Mouse (Mus musculus) CH12.LX (cell line): Measurements from ENCODE around the gene Vps37c. TPM values are rescaled to one million over a fixed set of nuclear protein-coding genes. Genes with fewer than 3 reads are reported as not detected.

Experiments used
- DNase-seq: peaks from one replicate; pipeline ENCODE4 v3.0.0-alpha.2; 2013; ENCODE audit errors: extremely low read depth
- H3K27ac ChIP-seq: 2 replicates; pipeline ENCODE4 v1.5.1; 2012; ENCODE audit warnings: low read depth, mild to moderate bottlenecking, control low read depth, moderate library complexity; ENCODE audit not compliant: insufficient read depth
- H3K27me3 ChIP-seq: replicated peaks from 2 replicates; pipeline ENCODE3; 2012; ENCODE audit warnings: inconsistent platforms
- H3K36me3 ChIP-seq, 2 experiments: replicated peaks in 1 of 2; 2 replicates each; pipeline versions ENCODE3 to v1.6.1; 2012; ENCODE audit warnings: inconsistent platforms in 1 of 2, low read length in 1 of 2, mild to moderate bottlenecking in 1 of 2, mixed read lengths in 1 of 2, moderate library complexity in 1 of 2; ENCODE audit not compliant: control insufficient read depth in 1 of 2, insufficient read depth in 1 of 2
- H3K4me1 ChIP-seq, 2 experiments: 2 replicates each; pipeline ENCODE4 v1.6.1; 2012; ENCODE audit warnings: inconsistent platforms in 1 of 2, moderate library complexity in 1 of 2; ENCODE audit not compliant: insufficient read depth in 2 of 2, control insufficient read depth in 1 of 2
- H3K4me2 ChIP-seq: 2 replicates; pipeline ENCODE4 v1.6.1; 2012; ENCODE audit warnings: low read depth, mild to moderate bottlenecking, control low read depth; ENCODE audit not compliant: poor library complexity, insufficient read depth, severe bottlenecking
- H3K4me3 ChIP-seq, 3 experiments: fragments of 150-350 bp in 1 of 3; sonication (generic) in 1 of 3; replicated peaks in 1 of 3; 2 replicates each; pipeline versions ENCODE3 to v1.5.1; 2011 to 2012; ENCODE audit warnings: low read depth in 2 of 3, low read length in 2 of 3, mild to moderate bottlenecking in 2 of 3, moderate library complexity in 2 of 3, control low read depth in 1 of 3, improper control_type of control experiment in 1 of 3, inconsistent platforms in 1 of 3, mixed read lengths in 1 of 3; ENCODE audit not compliant: poor library complexity in 1 of 3
- H3K79me2 ChIP-seq: replicated peaks from 2 replicates; pipeline ENCODE4 v1.6.1; 2012; ENCODE audit warnings: mild to moderate bottlenecking, moderate library complexity; ENCODE audit not compliant: control insufficient read depth, poor library complexity, insufficient read depth, severe bottlenecking; ENCODE audit errors: extremely low read depth
- H3K9ac ChIP-seq: 2 replicates; pipeline ENCODE4 v1.6.1; 2012; ENCODE audit warnings: low read depth, mild to moderate bottlenecking, control low read depth, moderate library complexity; ENCODE audit not compliant: insufficient read depth
- H3K9me3 ChIP-seq: replicated peaks from 2 replicates; pipeline ENCODE3; 2012; ENCODE audit warnings: low read length, inconsistent platforms, mixed read lengths
- BHLHE40 ChIP-seq: IDR thresholded peaks from 2 replicates; pipeline ENCODE4 v1.6.1; 2011; ENCODE audit warnings: mild to moderate bottlenecking, low read depth, low read length, improper control_type of control experiment
- CHD1 ChIP-seq: IDR thresholded peaks from 2 replicates; pipeline ENCODE4 v1.6.1; 2012; ENCODE audit warnings: low read depth, low read length, improper control_type of control experiment, inconsistent platforms
- CHD2 ChIP-seq: IDR thresholded peaks from 2 replicates; pipeline ENCODE4 v1.6.1; 2011; ENCODE audit warnings: low read length, improper control_type of control experiment
- CTCF ChIP-seq, 2 experiments: IDR thresholded peaks in 1 of 2; conservative IDR thresholded peaks in 1 of 2; 2 replicates each; pipeline ENCODE4 v1.5.1; 2011 to 2012; ENCODE audit warnings: low read depth in 2 of 2, low read length in 2 of 2, improper control_type of control experiment in 1 of 2, inconsistent platforms in 1 of 2, mild to moderate bottlenecking in 1 of 2, moderate library complexity in 1 of 2
- E2F4 ChIP-seq: IDR thresholded peaks from 2 replicates; pipeline ENCODE4 v1.6.1; 2011; ENCODE audit warnings: low read depth, low read length, improper control_type of control experiment; ENCODE audit not compliant: insufficient replicate concordance
- ELF1 ChIP-seq: IDR thresholded peaks from 2 replicates; pipeline ENCODE4 v1.6.1; 2014; ENCODE audit warnings: low read depth, mild to moderate bottlenecking, inconsistent platforms, low read length, improper control_type of control experiment
- ETS1 ChIP-seq: conservative IDR thresholded peaks from 2 replicates; pipeline ENCODE4 v1.6.1; 2012; ENCODE audit warnings: low read depth, mild to moderate bottlenecking, inconsistent platforms, low read length, improper control_type of control experiment, moderate library complexity
- GABPA ChIP-seq: IDR thresholded peaks from 2 replicates; pipeline ENCODE4 v1.6.1; 2012; ENCODE audit warnings: low read depth, low read length, improper control_type of control experiment, inconsistent platforms; ENCODE audit not compliant: insufficient replicate concordance
- HCFC1 ChIP-seq: IDR thresholded peaks from 2 replicates; pipeline ENCODE4 v1.6.1; 2012; ENCODE audit warnings: low read depth, mild to moderate bottlenecking, inconsistent platforms, low read length, improper control_type of control experiment
- IRF4 ChIP-seq: IDR thresholded peaks from 2 replicates; pipeline ENCODE4 v1.6.1; 2014; ENCODE audit warnings: low read depth, mild to moderate bottlenecking, inconsistent platforms, low read length, improper control_type of control experiment
- JUN ChIP-seq: IDR thresholded peaks from 2 replicates; pipeline ENCODE4 v1.6.1; 2011; ENCODE audit warnings: low read depth, mild to moderate bottlenecking, low read length, improper control_type of control experiment, moderate library complexity; ENCODE audit not compliant: insufficient read depth
- JUND ChIP-seq: conservative IDR thresholded peaks from 2 replicates; pipeline ENCODE4 v1.6.1; 2011; ENCODE audit warnings: low read depth, low read length, improper control_type of control experiment
- KAT2A ChIP-seq: IDR thresholded peaks from 2 replicates; pipeline ENCODE4 v1.6.1; 2012; ENCODE audit warnings: low read length, improper control_type of control experiment, inconsistent platforms; ENCODE audit not compliant: insufficient replicate concordance
- MAFK ChIP-seq: IDR thresholded peaks from 2 replicates; pipeline ENCODE4 v1.6.1; 2011; ENCODE audit warnings: low read length, improper control_type of control experiment; ENCODE audit not compliant: insufficient replicate concordance
- MAX ChIP-seq: IDR thresholded peaks from 2 replicates; pipeline ENCODE4 v1.6.1; 2011; ENCODE audit warnings: low read length, improper control_type of control experiment
- MAZ ChIP-seq: IDR thresholded peaks from 2 replicates; pipeline ENCODE4 v1.6.1; 2012; ENCODE audit warnings: low read depth, mild to moderate bottlenecking, inconsistent platforms, low read length, improper control_type of control experiment, moderate library complexity
- MEF2A ChIP-seq: IDR thresholded peaks from 2 replicates; pipeline ENCODE4 v1.6.1; 2014; ENCODE audit warnings: low read depth, mild to moderate bottlenecking, inconsistent platforms, low read length, improper control_type of control experiment, borderline replicate concordance
- MYC ChIP-seq: IDR thresholded peaks from 2 replicates; pipeline ENCODE4 v1.6.1; 2011; ENCODE audit warnings: low read depth, mild to moderate bottlenecking, improper control_type of control experiment, low read length
- NELFE ChIP-seq: IDR thresholded peaks from 2 replicates; pipeline ENCODE4 v1.6.1; 2011; ENCODE audit warnings: low read depth, low read length, improper control_type of control experiment
- PAX5 ChIP-seq: IDR thresholded peaks from 2 replicates; pipeline ENCODE4 v1.6.1; 2012; ENCODE audit warnings: low read length, inconsistent platforms, mixed read lengths
- POLR2A ChIP-seq: IDR thresholded peaks from 2 replicates; pipeline ENCODE4 v1.6.1; 2011; ENCODE audit warnings: low read depth, mild to moderate bottlenecking, improper control_type of control experiment, low read length
- POLR2AphosphoS2 ChIP-seq: IDR thresholded peaks from 2 replicates; pipeline ENCODE4 v1.6.1; 2011; ENCODE audit warnings: low read depth, low read length, improper control_type of control experiment
- RAD21 ChIP-seq: IDR thresholded peaks from 2 replicates; pipeline ENCODE4 v1.6.1; 2011; ENCODE audit warnings: low read depth, mild to moderate bottlenecking, low read length, improper control_type of control experiment, moderate library complexity
- RCOR1 ChIP-seq: conservative IDR thresholded peaks from 2 replicates; pipeline ENCODE4 v1.6.1; 2012; ENCODE audit warnings: low read depth, mild to moderate bottlenecking, inconsistent platforms, low read length, improper control_type of control experiment
- SMC3 ChIP-seq: IDR thresholded peaks from 2 replicates; pipeline ENCODE4 v1.6.1; 2011; ENCODE audit warnings: low read depth, low read length, improper control_type of control experiment
- TBP ChIP-seq: conservative IDR thresholded peaks from 2 replicates; pipeline ENCODE4 v1.6.1; 2011; ENCODE audit warnings: low read depth, low read length, improper control_type of control experiment
- TCF12 ChIP-seq: IDR thresholded peaks from 2 replicates; pipeline ENCODE4 v1.6.1; 2014; ENCODE audit warnings: low read depth, mild to moderate bottlenecking, inconsistent platforms, low read length, improper control_type of control experiment
- USF2 ChIP-seq: conservative IDR thresholded peaks from 2 replicates; pipeline ENCODE4 v1.6.1; 2011; ENCODE audit warnings: low read depth, low read length, improper control_type of control experiment
- ZC3H11A ChIP-seq: IDR thresholded peaks from 2 replicates; pipeline ENCODE4 v1.6.1; 2012; ENCODE audit warnings: low read depth, mild to moderate bottlenecking, inconsistent platforms, low read length, improper control_type of control experiment
- ZKSCAN1 ChIP-seq: IDR thresholded peaks from 2 replicates; pipeline ENCODE4 v1.6.1; 2012; ENCODE audit warnings: low read depth, inconsistent platforms, low read length, improper control_type of control experiment, borderline replicate concordance
- ZMIZ1 ChIP-seq: IDR thresholded peaks from 2 replicates; pipeline ENCODE4 v1.6.1; 2012; ENCODE audit warnings: low read depth, mild to moderate bottlenecking, inconsistent platforms, low read length, improper control_type of control experiment
- ZNF384 ChIP-seq: IDR thresholded peaks from 2 replicates; pipeline ENCODE4 v1.6.1; 2012; ENCODE audit warnings: low read depth, low read length, improper control_type of control experiment, inconsistent platforms
- dilution Hi-C: fragments of 300-500 bp; cut with MboI; formaldehyde crosslinking; loops from 2 replicates; pipeline ENCODE4 v1.14.3; 2020; ENCODE audit warnings: low sequenced_read_pairs; ENCODE audit not compliant: extremely low pct_unique_long_range_greater_than_20kb, extremely low pct_ligation_motif_present
- in situ Hi-C: fragments of 300-500 bp; cut with MboI; formaldehyde crosslinking; loops from 3 replicates; pipeline ENCODE4 v1.14.3; 2019; ENCODE audit warnings: low sequenced_read_pairs, low pct_ligation_motif_present, low pct_unique_long_range_greater_than_20kb, mixed read lengths
- polyA plus RNA-seq: library from polyadenylated mRNA; unstranded; fragments of >175 nt; gene quantifications from 2 replicates; pipeline ENCODE4 v1.2.1, GENCODE M21; 2012; ENCODE audit warnings: low read depth; ENCODE audit not compliant: insufficient read length
- total RNA-seq, 2 experiments: library from RNA; depleted of rRNA; stranded (reverse); fragments of 300-350 nt in 1 of 2; fragments of >200 nt in 1 of 2; gene quantifications; 2 replicates each; pipeline ENCODE4 v1.2.3; 2012 to 2014

Vps37c gene
- total and polyA plus RNA-seq, 3 experiments, result 6.2 to 13.0 (median 9.5) TPM

- Histone ChIP-seq H3K9ac (no peak overlapping the region), H3K4me1 (peaks cover 22 to 55% of the 10 kb centered on the region in 2 experiments), H3K27me3 (no peaks in the 10 kb centered on the region), H3K9me3 (no peaks in the 10 kb centered on the region), H3K4me2 (no peak overlapping the region), H3K36me3 (peaks cover 0 to 38% of the 10 kb centered on the region in 2 experiments), H3K27ac (no peak overlapping the region), H3K4me3 (peak overlapping the region in 2 of 3 experiments; percentile 37 to 60), H3K79me2 (0 out of 2 replicates have a peak, but pooled peaks cover 4% of the 10 kb centered on the region)
- in situ Hi-C loops, result no loop called here
- DNase-seq, result no peak
- dilution Hi-C loops, result no loop called here
- no peak for TF ChIP-seq POLR2A
- TF ChIP-seq ETS1, result no peak
- TF ChIP-seq NELFE, result no peak
- no peak for TF ChIP-seq USF2
- TF ChIP-seq RAD21, result no peak
Measured at GRCm38 (mm10) chr19:10738038-10738437, 49.5 kb downstream of the Vps37c start.

GRCm38 (mm10) chr19:10738811-10739210 lies 50.3 kb downstream of the Vps37c start, which contains the start of gene Cd5:
TSS of gene Cd5 (minus strand) at chr19:10739002.
- Histone ChIP-seq H3K4me2 (peak within 1 kb of the TSS; percentile 34), H3K4me3 (peak within 1 kb of the TSS in 2 of 3 experiments; percentile 37 to 60), H3K27ac (peak within 1 kb of the TSS; percentile 85), H3K9ac (0 out of 2 replicates have a peak within 1 kb of the TSS, but pooled peaks have one; percentile 8), H3K36me3 (peaks cover 0 to 32% of the 10 kb centered on the region in 2 experiments), H3K79me2 (peaks cover 9% of the 10 kb centered on the region; the same call in 1 of the 2 replicates), H3K4me1 (peaks cover 24 to 63% of the 10 kb centered on the region in 2 experiments), H3K9me3 (no peaks in the 10 kb centered on the region), H3K27me3 (no peaks in the 10 kb centered on the region)
- dilution Hi-C loops (no loop called here), in situ Hi-C loops (no loop called here)
- DNase-seq, result peak; percentile 88
- TF ChIP-seq POLR2A (peak; percentile 57), MYC (peak; percentile 91), HCFC1 (peak; percentile 58), MAFK (no peak), ZMIZ1 (no peak), CHD2 (0 out of 2 replicates have a peak, but pooled peaks have one; percentile 19), JUND (no peak), MEF2A (peak; percentile 53; the same call in 1 of the 2 replicates), TBP (no peak; the same call in 1 of the 2 replicates), CHD1 (no peak), ETS1 (peak; percentile 82), NELFE (0 out of 2 replicates have a peak, but pooled peaks have one; percentile 16), MAX (peak; percentile 88), RAD21 (no peak; the same call in 1 of the 2 replicates), GABPA (no peak), JUN (no peak), ELF1 (peak; percentile 75), ZKSCAN1 (no peak), CTCF (conservative IDR thresholded peaks at IDR 0.05 in 1 of 2, IDR thresholded peaks at IDR 0.05 in 1 of 2; ENCODE audit: low read depth in 2 of 2, low read length in 2 of 2) (no peak), ZC3H11A (no peak), IRF4 (peak; percentile 65), SMC3 (no peak), PAX5 (no peak), RCOR1 (no peak), ZNF384 (no peak), KAT2A (no peak), TCF12 (peak; percentile 69; the same call in 1 of the 2 replicates), E2F4 (no peak), MAZ (peak; percentile 90), POLR2AphosphoS2 (no peak), BHLHE40 (peak; percentile 79)
